Mouse (Mus musculus): Measurements from ENCODE around the gene Shq1. TPM values are rescaled to one million over a fixed set of nuclear protein-coding genes. Genes with fewer than 3 reads are reported as not detected.

Gene Shq1
- polyA plus RNA-seq, 1 experiment from 2014 or later: 8.5 TPM

DNA sequence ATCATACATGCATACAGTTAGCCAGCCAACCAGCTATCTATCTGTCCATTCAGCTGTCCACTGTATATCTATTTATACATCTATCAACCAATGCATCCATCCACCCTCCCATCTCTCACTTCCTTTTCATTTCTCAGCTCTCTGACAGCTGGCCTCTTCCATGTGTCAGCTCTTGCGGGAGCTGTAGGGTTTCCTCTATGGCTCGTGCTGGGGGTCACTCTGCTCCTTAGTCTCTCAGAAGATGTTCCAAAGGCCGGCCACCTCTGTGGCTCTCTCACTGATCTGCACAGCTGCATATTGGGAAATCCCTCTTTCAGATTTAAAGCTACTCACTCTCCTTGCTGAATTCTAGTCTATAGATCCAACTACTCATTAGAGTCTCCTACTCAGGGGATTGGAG is 148.5 kb downstream of the Shq1 start:
- no peak for ATAC-seq (ENCODE audit: insufficient number of reproducible peaks, insufficient read depth, low FRiP score, low read depth)
- Histone ChIP-seq H3K9ac (ENCODE audit: low read length) (no peak overlapping the region), H3K4me1 (ENCODE audit: control insufficient read depth in 2 of 2, insufficient read depth in 2 of 2, low read length in 2 of 2) (peaks cover 8 to 11% of the 10 kb centered on the region in 2 experiments; a peak in 3 of 4 replicates), H3K9me3 (ENCODE audit: control insufficient read depth, low read length) (no peaks in the 10 kb centered on the region), H3K27me3 (ENCODE audit: control insufficient read depth, insufficient read depth, low read length) (peaks cover 6% of the 10 kb centered on the region; the same call in 1 of the 2 replicates), H3K4me2 (ENCODE audit: low read length) (no peak overlapping the region), H3K27ac (replicated peaks in 1 of 2; ENCODE audit: control insufficient read depth in 1 of 2, insufficient read depth in 1 of 2, low read depth in 2 of 2, low read length in 2 of 2) (no peak overlapping the region), H3K4me3 (ENCODE audit: control insufficient read depth in 1 of 2, insufficient read depth in 1 of 2, low read depth in 1 of 2, low read length in 2 of 2) (no peak overlapping the region), H3K36me3 (ENCODE audit: control insufficient read depth, insufficient read depth, low read length) (no peaks in the 10 kb centered on the region)
- WGBS: 60% methylated on average over 3 of the region's 3 CpGs

DNA sequence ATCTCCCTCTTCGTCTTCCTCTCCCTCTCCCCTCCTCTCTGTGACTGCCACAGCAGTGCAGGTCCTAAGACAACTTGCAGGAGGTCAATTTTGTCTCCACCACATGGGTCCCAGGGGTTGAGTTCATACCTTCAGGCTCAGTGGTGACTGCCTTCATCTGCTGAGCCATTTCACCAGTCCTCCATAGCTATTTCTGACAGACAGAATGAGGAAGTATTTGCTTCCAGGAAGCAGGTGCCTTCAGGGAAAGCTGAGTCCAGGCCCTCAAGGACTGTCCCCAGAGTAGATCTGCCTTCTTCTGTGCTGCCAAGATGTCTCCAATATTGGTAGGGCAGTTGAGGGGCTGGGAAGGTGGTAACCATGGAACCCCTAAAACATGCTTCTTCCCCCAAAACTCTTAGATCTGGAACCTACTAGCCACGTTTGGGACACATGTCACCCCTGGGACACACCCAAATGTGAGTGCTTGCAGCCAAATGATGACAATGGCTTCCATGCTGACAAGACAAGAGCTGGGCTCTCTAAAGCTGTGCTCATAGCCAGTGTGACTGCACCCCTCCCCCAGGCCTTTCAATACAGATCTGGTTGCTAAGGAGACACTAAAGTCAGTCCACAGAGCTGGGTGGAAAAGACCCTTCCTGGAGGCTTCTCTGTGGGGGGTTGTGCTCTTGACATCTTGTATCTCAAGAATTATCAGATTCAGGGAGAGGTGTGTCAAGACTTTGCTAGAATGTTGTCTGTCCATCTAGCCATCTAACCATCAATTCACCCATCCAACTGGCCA is 149.2 kb downstream of the Shq1 start:
- no peak overlapping the region for H3K4me2 ChIP-seq (ENCODE audit: low read length)
- H3K27me3 ChIP-seq (ENCODE audit: control insufficient read depth, insufficient read depth, low read length): peaks cover 8% of the 10 kb centered on the region; the same call in 1 of the 2 replicates
- no peaks in the 10 kb centered on the region for H3K36me3 ChIP-seq (ENCODE audit: control insufficient read depth, insufficient read depth, low read length)
- no peaks in the 10 kb centered on the region for H3K9me3 ChIP-seq (ENCODE audit: control insufficient read depth, low read length)
- no peak for ATAC-seq (ENCODE audit: insufficient number of reproducible peaks, insufficient read depth, low FRiP score, low read depth)
- no peak overlapping the region for H3K9ac ChIP-seq (ENCODE audit: low read length)
- H3K4me3 ChIP-seq (ENCODE audit: control insufficient read depth in 1 of 2, insufficient read depth in 1 of 2, low read depth in 1 of 2, low read length in 2 of 2): no peak overlapping the region
- H3K4me1 ChIP-seq (ENCODE audit: control insufficient read depth in 2 of 2, insufficient read depth in 2 of 2, low read length in 2 of 2): peaks cover 8 to 9% of the 10 kb centered on the region in 2 experiments; a peak in 3 of 4 replicates
- 75% methylated on average over 2 of the region's 2 CpGs for WGBS
- no peak overlapping the region for H3K27ac ChIP-seq (replicated peaks in 1 of 2; ENCODE audit: control insufficient read depth in 1 of 2, insufficient read depth in 1 of 2, low read depth in 2 of 2, low read length in 2 of 2)

DNA sequence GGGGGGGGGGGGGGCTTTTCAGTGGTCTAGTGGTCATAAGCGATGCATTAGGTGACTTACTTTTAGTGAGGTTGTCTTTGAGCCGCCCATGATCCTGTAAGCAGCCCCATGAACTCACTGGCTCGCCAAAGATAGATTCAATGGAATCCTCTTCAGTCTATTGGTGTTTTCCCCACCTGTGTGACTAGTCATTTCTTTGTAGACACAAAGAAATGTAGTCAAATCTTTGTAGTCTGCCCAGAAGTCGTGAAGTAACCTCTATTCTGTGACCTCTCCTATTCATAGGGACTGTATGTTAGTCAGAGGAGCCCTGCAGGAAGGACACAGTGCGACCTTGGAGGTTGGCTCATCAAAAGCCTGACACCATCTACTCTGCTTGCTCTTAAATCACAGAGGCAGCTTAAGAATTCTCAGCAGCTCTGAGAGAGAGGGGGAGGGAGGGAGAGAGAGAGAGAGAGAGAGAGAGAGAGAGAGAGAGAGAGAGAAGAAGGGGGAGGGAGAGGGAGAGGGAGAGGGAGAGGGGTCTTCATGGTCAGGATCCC is 150.3 kb downstream of the Shq1 start:
- peaks cover 11% of the 10 kb centered on the region; the same call in 1 of the 2 replicates for H3K27me3 ChIP-seq (ENCODE audit: control insufficient read depth, insufficient read depth, low read length)
- no peak overlapping the region for H3K9ac ChIP-seq (ENCODE audit: low read length)
- H3K4me3 ChIP-seq (ENCODE audit: control insufficient read depth in 1 of 2, insufficient read depth in 1 of 2, low read depth in 1 of 2, low read length in 2 of 2): no peak overlapping the region
- no peaks in the 10 kb centered on the region for H3K36me3 ChIP-seq (ENCODE audit: control insufficient read depth, insufficient read depth, low read length)
- ATAC-seq (ENCODE audit: insufficient number of reproducible peaks, insufficient read depth, low FRiP score, low read depth): no peak
- H3K4me1 ChIP-seq (ENCODE audit: control insufficient read depth in 2 of 2, insufficient read depth in 2 of 2, low read length in 2 of 2): peaks cover under 1 to 1% of the 10 kb centered on the region in 2 experiments; a peak in 1 of 4 replicates
- 61% methylated on average over 5 of the region's 5 CpGs for WGBS
- no peaks in the 10 kb centered on the region for H3K9me3 ChIP-seq (ENCODE audit: control insufficient read depth, low read length)
- H3K27ac ChIP-seq (replicated peaks in 1 of 2; ENCODE audit: control insufficient read depth in 1 of 2, insufficient read depth in 1 of 2, low read depth in 2 of 2, low read length in 2 of 2): no peak overlapping the region
- H3K4me2 ChIP-seq (ENCODE audit: low read length): no peak overlapping the region

DNA sequence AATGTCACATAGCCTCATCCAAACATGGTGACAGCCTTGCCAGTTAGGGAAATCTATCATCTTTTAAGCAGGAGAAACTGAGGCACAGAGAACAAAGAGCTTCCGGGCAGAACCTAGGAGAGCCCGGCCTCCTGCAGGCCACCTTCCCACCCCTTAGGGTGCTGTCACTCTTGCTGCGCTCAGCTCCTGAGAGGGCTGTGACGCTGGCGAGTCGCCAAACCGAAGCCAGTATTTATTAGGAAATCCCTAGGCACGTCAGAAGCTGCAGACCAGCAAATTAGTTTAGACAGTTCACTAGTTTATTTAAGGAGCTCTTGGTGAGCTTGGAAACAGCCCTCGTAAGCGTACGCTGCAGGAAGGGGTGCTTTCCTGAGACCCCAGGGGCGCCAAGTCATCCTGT is 151.1 kb downstream of the Shq1 start:
- Histone ChIP-seq H3K4me1 (ENCODE audit: control insufficient read depth in 2 of 2, insufficient read depth in 2 of 2, low read length in 2 of 2) (peaks cover 0 to 2% of the 10 kb centered on the region in 2 experiments; a peak in 1 of 4 replicates), H3K4me2 (ENCODE audit: low read length) (no peak overlapping the region), H3K27ac (replicated peaks in 1 of 2; ENCODE audit: control insufficient read depth in 1 of 2, insufficient read depth in 1 of 2, low read depth in 2 of 2, low read length in 2 of 2) (no peak overlapping the region), H3K9ac (ENCODE audit: low read length) (no peak overlapping the region), H3K27me3 (ENCODE audit: control insufficient read depth, insufficient read depth, low read length) (peaks cover 11% of the 10 kb centered on the region; the same call in 1 of the 2 replicates), H3K4me3 (ENCODE audit: control insufficient read depth in 1 of 2, insufficient read depth in 1 of 2, low read depth in 1 of 2, low read length in 2 of 2) (no peak overlapping the region), H3K36me3 (ENCODE audit: control insufficient read depth, insufficient read depth, low read length) (no peaks in the 10 kb centered on the region), H3K9me3 (ENCODE audit: control insufficient read depth, low read length) (no peaks in the 10 kb centered on the region)
- 63% methylated on average over 12 of the region's 12 CpGs for WGBS
- no peak for ATAC-seq (ENCODE audit: insufficient number of reproducible peaks, insufficient read depth, low FRiP score, low read depth)

Other genes starting within 250 kb of the Shq1 start
- 3.4 and 4.2 TPM in 2 replicates for gene Gxylt2, start 33.6 kb upstream of the Shq1 start, polyA plus RNA-seq (2014; fragmentation: Nextera tagmentation; extraction: Ambion mirVana)
- gene Ppp4r2, start 162.5 kb upstream of the Shq1 start, polyA plus RNA-seq (2014; fragmentation: Nextera tagmentation; extraction: Ambion mirVana): 21.1 and 24.1 TPM in 2 replicates